Mouse (Mus musculus) neural tube, embryonic 11.5 days (tissue): ENCODE measurements at regions not wholly inside any gene's neighbourhood (a gene's known extent, or its start where the extent isn't known, plus 50 kb on each side); places are given as distances from the start of the nearest gene placed in this dataset.
"Not testable (repeated sequence)": the region's sequence is repeated elsewhere in the genome, so short reads cannot be mapped to it uniquely, and the experiment has no call there.

Experiments used
- ATAC-seq: fragments of 200-750 bp; cut with Nextera tagmentation; 2 replicates; pipeline ENCODE4 v1.8.0; 2017; ENCODE audit warnings: moderate number of reproducible peaks, mild to moderate bottlenecking, moderate TSS enrichment, moderate library complexity; ENCODE audit not compliant: insufficient read depth, low FRiP score, low TSS enrichment
- DNase-seq: peaks from one replicate; pipeline ENCODE4 v3.0.0-alpha.2; 2015; ENCODE audit warnings: low spot score
- H3K27ac ChIP-seq: fragments of 300-500 bp; sonication (generic); 2 replicates; pipeline ENCODE4 v1.5.1; 2014; ENCODE audit warnings: low read depth, mild to moderate bottlenecking, low read length
- H3K27me3 ChIP-seq: fragments of 300-500 bp; sonication (generic); 2 replicates; pipeline ENCODE4 v1.6.1; 2014; ENCODE audit warnings: mild to moderate bottlenecking, low read length, mixed read lengths; ENCODE audit not compliant: control insufficient read depth, insufficient read depth
- H3K36me3 ChIP-seq: fragments of 300-500 bp; sonication (generic); 2 replicates; pipeline ENCODE4 v1.6.1; 2014; ENCODE audit warnings: mild to moderate bottlenecking, low read length, moderate library complexity, mixed read lengths; ENCODE audit not compliant: control insufficient read depth, insufficient read depth
- H3K4me1 ChIP-seq: fragments of 300-500 bp; sonication (generic); 2 replicates; pipeline ENCODE4 v1.6.1; 2014; ENCODE audit warnings: low read length, mixed read lengths; ENCODE audit not compliant: control insufficient read depth, insufficient read depth
- H3K4me2 ChIP-seq: fragments of 300-500 bp; sonication (generic); 2 replicates; pipeline ENCODE4 v1.6.1; 2014; ENCODE audit warnings: low read depth, mild to moderate bottlenecking, moderate library complexity
- H3K4me3 ChIP-seq: fragments of 300-500 bp; sonication (generic); 2 replicates; pipeline ENCODE4 v1.5.1; 2014; ENCODE audit warnings: low read depth, low read length
- H3K9ac ChIP-seq: fragments of 300-500 bp; sonication (generic); 2 replicates; pipeline ENCODE4 v1.6.1; 2014; ENCODE audit warnings: mild to moderate bottlenecking, low read length
- H3K9me3 ChIP-seq: fragments of 300-500 bp; sonication (generic); 2 replicates; pipeline ENCODE4 v1.6.1; 2016; ENCODE audit warnings: low read length; ENCODE audit not compliant: control insufficient read depth
- WGBS: fragments of 180-500 bp; shearing (Covaris S2); extraction: QIAGEN DNeasy Blood & Tissue Kit; methylation state at CpG from one replicate; pipeline ENCODE4 v1.1.7; 2014; 5-methylcytosine and 5-hydroxymethylcytosine counted together

DNA sequence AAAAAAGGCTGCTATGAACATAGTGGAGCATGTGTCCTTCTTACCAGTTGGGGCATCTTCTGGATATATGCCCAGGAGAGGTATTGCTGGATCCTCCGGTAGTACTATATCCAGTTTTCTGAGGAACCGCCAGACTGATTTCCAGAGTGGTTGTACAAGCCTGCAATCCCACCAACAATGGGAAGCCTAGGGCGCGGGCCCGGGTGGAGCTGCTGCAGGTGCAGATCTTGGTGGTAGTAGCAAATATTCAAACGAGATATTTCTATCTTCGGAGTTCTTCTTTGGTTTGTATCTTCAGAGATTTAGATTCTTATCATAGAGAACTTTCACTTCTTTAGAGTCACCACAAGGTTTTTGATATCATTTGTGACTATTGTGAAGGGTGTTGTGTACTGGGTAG lies 52.7 kb upstream of the Btbd35f27 start:
- not testable (repeated sequence) for H3K27ac ChIP-seq, H3K4me1 ChIP-seq, H3K9ac ChIP-seq, H3K4me3 ChIP-seq, H3K36me3 ChIP-seq, H3K4me2 ChIP-seq, ATAC-seq, H3K27me3 ChIP-seq, H3K9me3 ChIP-seq
- 91% methylated on average over 5 of the region's 7 CpGs for WGBS
- DNase-seq = peak; percentile 12
